ENCODE assay signal across 10 mouse cellular contexts in genomic region chr6:135228465-135228941, GRCm38 (mm10). TPM values are rescaled to one million over a fixed set of nuclear protein-coding genes. Genes with fewer than 3 reads are reported as not detected.
DNase-seq lines count a peak whose midpoint lies in the region; ATAC-seq and TF ChIP-seq lines count a peak whose summit lies in the region.
"Had no signal": no experiment of that assay in that cellular context is flagged by ENCODE, and none has a peak within 500 bp of the region (broad histone marks: within the 10 kb centered on the region; RNA-seq: fewer than 3 reads in every experiment).

No protein-coding gene starts in this region.

- in situ Hi-C loops in CH12.LX (cut with MboI; ENCODE audit: low pct_ligation_motif_present, low pct_unique_long_range_greater_than_20kb, low sequenced_read_pairs): no loop called here

- no peaks in the 10 kb centered on the region for H3K9me3 ChIP-seq in kidney, embryonic 16.5 days (ENCODE audit: low read length)
- no peaks in the 10 kb centered on the region for H3K9me3 ChIP-seq in CH12.LX (replicated peaks; ENCODE audit: low read length)
- H3K9me3 ChIP-seq: heart, embryonic 13.5 days had no signal

- peak; percentile 94 for ATAC-seq in kidney, embryonic 16.5 days (ENCODE audit: low FRiP score, low TSS enrichment)

- no peak overlapping the region for H3K9ac ChIP-seq in kidney, embryonic 16.5 days (replicated peaks; ENCODE audit: low read length)
- H3K9ac ChIP-seq in CH12.LX (ENCODE audit: insufficient read depth, low read depth): no peak overlapping the region
- H3K9ac ChIP-seq: heart, embryonic 13.5 days had no signal

- no peak for TF ChIP-seq POLR2A in CH12.LX (IDR thresholded peaks at IDR 0.05; ENCODE audit: low read depth, low read length)
- TF ChIP-seq POLR2A in brain, embryonic 14.5 days (IDR thresholded peaks at IDR 0.05; ENCODE audit: borderline replicate concordance, extremely low read depth, insufficient read depth, insufficient read length, poor library complexity, severe bottlenecking): no peak

- no peak for TF ChIP-seq CTCF in CH12.LX (conservative IDR thresholded peaks at IDR 0.05 in 1 of 2, IDR thresholded peaks at IDR 0.05 in 1 of 2; ENCODE audit: low read depth in 2 of 2, low read length in 2 of 2)
- no peak for TF ChIP-seq CTCF in brain, embryonic 14.5 days (IDR thresholded peaks at IDR 0.05; ENCODE audit: borderline replicate concordance, extremely low read depth, insufficient read depth, insufficient read length)

- 0 out of 2 replicates have a peak, but pooled peaks cover 7% of the 10 kb centered on the region for H3K36me3 ChIP-seq in kidney, embryonic 16.5 days (ENCODE audit: insufficient read depth, low read length)
- no peaks in the 10 kb centered on the region for H3K36me3 ChIP-seq in CH12.LX (replicated peaks in 1 of 2; ENCODE audit: control insufficient read depth in 1 of 2, insufficient read depth in 1 of 2, low read length in 1 of 2)
- no peaks in the 10 kb centered on the region for H3K36me3 ChIP-seq in macrophage (ENCODE audit: inconsistent target)

- dilution Hi-C loops in CH12.LX (cut with MboI; ENCODE audit: extremely low pct_ligation_motif_present, extremely low pct_unique_long_range_greater_than_20kb, low sequenced_read_pairs): no loop called here

- no peak for TF ChIP-seq EP300 in CH12.LX (IDR thresholded peaks at IDR 0.05; ENCODE audit: low read length)

- H3K79me2 ChIP-seq in CH12.LX (replicated peaks; ENCODE audit: control insufficient read depth, extremely low read depth, insufficient read depth, poor library complexity, severe bottlenecking): no peaks in the 10 kb centered on the region
- no peaks in the 10 kb centered on the region for H3K79me2 ChIP-seq in macrophage (ENCODE audit: inconsistent target)

- DNase-seq in kidney, adult 8-10 months: no peak
- peak; percentile 59 for DNase-seq in CH12.LX (ENCODE audit: extremely low read depth)
- DNase-seq in brain, embryonic 14.5 days (ENCODE audit: low read depth): peak; percentile 40
- no peak for DNase-seq in urinary bladder, postnatal 4 days (ENCODE audit: low spot score in 2 of 2)
- DNase-seq in right cerebral cortex, postnatal 4 days: no peak
- no peak for DNase-seq in heart, adult 8-10 months (ENCODE audit: low spot score)

- WGBS in kidney, embryonic 16.5 days: 36% methylated on average over 10 of the region's 10 CpGs
- WGBS in macrophage (ENCODE audit: missing documents): 19% methylated on average over 10 of the region's 10 CpGs

- H3K27ac ChIP-seq in kidney, embryonic 16.5 days (ENCODE audit: low read length): peak overlapping the region; percentile 11; the same call in 1 of the 2 replicates
- H3K27ac ChIP-seq in CH12.LX (ENCODE audit: insufficient read depth, low read depth) (no peak overlapping the region), macrophage (peak overlapping the region; percentile 56)
- H3K27ac ChIP-seq: heart, embryonic 13.5 days had no signal

- no peak overlapping the region for H3K4me3 ChIP-seq in kidney, embryonic 16.5 days (ENCODE audit: low read length)
- no peak overlapping the region for H3K4me3 ChIP-seq in CH12.LX (replicated peaks in 1 of 3; ENCODE audit: low read depth in 2 of 3, low read length in 2 of 3, poor library complexity in 1 of 3)
- H3K4me3 ChIP-seq in macrophage (ENCODE audit: inconsistent target): no peak overlapping the region
- H3K4me3 ChIP-seq: heart, embryonic 13.5 days had no signal

- no peaks in the 10 kb centered on the region for H3K27me3 ChIP-seq in kidney, embryonic 16.5 days (ENCODE audit: insufficient read depth, low read length)
- H3K27me3 ChIP-seq in CH12.LX (replicated peaks): no peaks in the 10 kb centered on the region
- H3K27me3 ChIP-seq: heart, embryonic 13.5 days had no signal

- H3K4me2 ChIP-seq in kidney, embryonic 16.5 days (replicated peaks; ENCODE audit: low read depth, low read length): 0 out of 2 replicates have a peak overlapping the region, but pooled peaks have one; percentile 7
- H3K4me2 ChIP-seq in CH12.LX (ENCODE audit: insufficient read depth, low read depth, poor library complexity, severe bottlenecking): no peak overlapping the region
- H3K4me2 ChIP-seq: heart, embryonic 13.5 days had no signal

- H3K4me1 ChIP-seq in kidney, embryonic 16.5 days (ENCODE audit: insufficient read depth, low read length): peaks cover 14% of the 10 kb centered on the region
- H3K4me1 ChIP-seq in CH12.LX (ENCODE audit: control insufficient read depth in 1 of 2, insufficient read depth in 2 of 2): peaks cover 5 to 42% of the 10 kb centered on the region in 2 experiments

- TF ChIP-seq RAD21 in CH12.LX (IDR thresholded peaks at IDR 0.05; ENCODE audit: low read depth, low read length): no peak

TF ChIP-seq in CH12.LX, 34 proteins besides CTCF, POLR2A, EP300 and RAD21:
- no peak for TF ChIP-seq RCOR1 (conservative IDR thresholded peaks at IDR 0.05; ENCODE audit: low read depth, low read length)
- no peak for TF ChIP-seq NELFE (IDR thresholded peaks at IDR 0.05; ENCODE audit: low read depth, low read length)
- no peak for TF ChIP-seq POLR2AphosphoS2 (IDR thresholded peaks at IDR 0.05; ENCODE audit: low read depth, low read length)
- no peak for TF ChIP-seq ZMIZ1 (IDR thresholded peaks at IDR 0.05; ENCODE audit: low read depth, low read length)
- TF ChIP-seq E2F4 (IDR thresholded peaks at IDR 0.05; ENCODE audit: insufficient replicate concordance, low read depth, low read length): no peak
- TF ChIP-seq JUND (conservative IDR thresholded peaks at IDR 0.05; ENCODE audit: low read depth, low read length): no peak
- no peak for TF ChIP-seq USF1 (IDR thresholded peaks at IDR 0.05; ENCODE audit: low read depth, low read length)

RNA-seq across cellular contexts. Expression of gene Gsg1, which starts 25.6 kb away (rescaled TPM):
- 0.55 and 0.86 TPM in 2 replicates for polyA plus RNA-seq in kidney, embryonic 16.5 days (2015; fragmentation: Nextera tagmentation; extraction: Ambion mirVana)
- not detected in 2 replicates for total RNA-seq in CH12.LX (2012; rRNA removed)
- not detected in 2 replicates for total RNA-seq in CH12.LX (2014; rRNA removed)
- not detected in 2 replicates for polyA plus RNA-seq in CH12.LX (2012; ENCODE audit: insufficient read length, low read depth)
- polyA plus RNA-seq in brain, embryonic 14.5 days (2012; rRNA removed): 0.27 and 0.44 TPM in 2 replicates
- not detected for total RNA-seq in macrophage (2018; cell fraction: chromatin; rRNA removed)
- under 1 TPM in 19 of 26 experiments, not detected in 7; 0.10 to 0.37 (median 0.16) TPM for total RNA-seq in macrophage (2018; cell fraction: cytosol; rRNA removed)
- total RNA-seq in macrophage (2018; cell fraction: nucleus; rRNA removed): not detected
- polyA plus RNA-seq in macrophage (2018): 0.14 to 0.51 TPM (median 0.18 TPM) in 3 replicates
- under 1 TPM; 0.31 to 0.47 (median 0.42) TPM for total RNA-seq in heart, adult 8-10 months (2022)
- total RNA-seq: left cerebral cortex, postnatal 36 days had no signal

RNA-seq across cellular contexts. Expression of gene Hebp1, which starts 30.7 kb away (rescaled TPM):
- polyA plus RNA-seq in kidney, embryonic 16.5 days (2015; fragmentation: Nextera tagmentation; extraction: Ambion mirVana): 34.6 and 41.5 TPM in 2 replicates
- total RNA-seq in CH12.LX (2012; rRNA removed): not detected in 2 replicates
- not detected in 2 replicates for total RNA-seq in CH12.LX (2014; rRNA removed)
- polyA plus RNA-seq in CH12.LX (2012; ENCODE audit: insufficient read length, low read depth): not detected in 2 replicates
- 5.5 and 7.2 TPM in 2 replicates for polyA plus RNA-seq in brain, embryonic 14.5 days (2012; rRNA removed)
- total RNA-seq in macrophage (2018; cell fraction: chromatin; rRNA removed): 10 to 100 TPM in 23 of 26 experiments, 1 to 10 TPM in 3; 8.2 to 46.7 (median 20.9) TPM
- 100 to 1,000 TPM in 1 of 26 experiments, 10 to 100 TPM in 25; 40.2 to 114 (median 58.5) TPM for total RNA-seq in macrophage (2018; cell fraction: cytosol; rRNA removed)
- 10 to 100 TPM in 25 of 26 experiments, 1 to 10 TPM in 1; 10.0 to 53.3 (median 26.2) TPM for total RNA-seq in macrophage (2018; cell fraction: nucleus; rRNA removed)
- 80.2 to 97.2 TPM (median 86.9 TPM) in 3 replicates for polyA plus RNA-seq in macrophage (2018)
- 10 to 100 TPM; 56.9 to 61.7 (median 58.6) TPM for total RNA-seq in heart, adult 8-10 months (2022)

RNA-seq across cellular contexts. Expression of gene Fam234b, which starts 30.7 kb away (rescaled TPM):
- polyA plus RNA-seq in kidney, embryonic 16.5 days (2015; fragmentation: Nextera tagmentation; extraction: Ambion mirVana): 41.1 and 42.9 TPM in 2 replicates
- total RNA-seq in CH12.LX (2012; rRNA removed) (0.04 TPM in 2 replicates), CH12.LX (2014; rRNA removed) (0.20 and 0.23 TPM in 2 replicates)
- polyA plus RNA-seq in CH12.LX (2012; ENCODE audit: insufficient read length, low read depth) (0.49 and 0.76 TPM in 2 replicates), macrophage (2018) (4.6 to 8.6 TPM (median 8.0 TPM) in 3 replicates)
- 78.3 and 87.5 TPM in 2 replicates for polyA plus RNA-seq in brain, embryonic 14.5 days (2012; rRNA removed)
- 10 to 100 TPM in 8 of 26 experiments, 1 to 10 TPM in 15, under 1 TPM in 3; 0.54 to 12.5 (median 7.3) TPM for total RNA-seq in macrophage (2018; cell fraction: chromatin; rRNA removed)
- total RNA-seq in macrophage (2018; cell fraction: cytosol; rRNA removed): 1 to 10 TPM; 4.2 to 9.2 (median 6.4) TPM
- total RNA-seq in macrophage (2018; cell fraction: nucleus; rRNA removed): 10 to 100 TPM in 18 of 26 experiments, 1 to 10 TPM in 8; 2.9 to 22.3 (median 12.3) TPM
- total RNA-seq in heart, adult 8-10 months (2022): 10 to 100 TPM in 2 of 4 experiments, 1 to 10 TPM in 2; 7.1 to 11.9 (median 10.3) TPM

Comparison
In these comparisons a context has a peak if more than half of its experiments do, and no peak if none do; other contexts are left out.
1. DNase-seq: peak in CH12.LX (single experiment) and brain, embryonic 14.5 days (single experiment); none in kidney, adult 8-10 months (0 of 2), urinary bladder, postnatal 4 days (0 of 2), right cerebral cortex, postnatal 4 days (single experiment) and heart, adult 8-10 months (single experiment).